Mouse (Mus musculus): Measurements from ENCODE around the gene Cldn3.

Gene Cldn3

GRCm38 (mm10) chr5:135007802-135008571 is 22.0 kb downstream of the Cldn3 start:
- DNase-seq: peak; percentile 47 to 52

- peak; percentile 96 to 97 for DNase-seq
Observed at GRCm38 (mm10) chr5:135008671-135009589, 22.9 kb downstream of the Cldn3 start, which contains the start of gene Abhd11. TSS of gene Abhd11 (plus strand) at chr5:135009152.

- peak; percentile 78 to 83 for DNase-seq
Observed at GRCm38 (mm10) chr5:135009590-135010319, 23.7 kb downstream of the Cldn3 start.

- no peak for DNase-seq
Observed at GRCm38 (mm10) chr5:135010320-135010709, 24.3 kb downstream of the Cldn3 start.

GRCm38 (mm10) chr5:135010841-135011743 is 25.1 kb downstream of the Cldn3 start:
- no peak for DNase-seq

- no peak for DNase-seq
Observed at GRCm38 (mm10) chr5:135011809-135012613, 26.0 kb downstream of the Cldn3 start.

- peak; percentile 85 for DNase-seq
Observed at GRCm38 (mm10) chr5:135012671-135013441, 26.8 kb downstream of the Cldn3 start.

- DNase-seq: peak; percentile 88 to 94
Observed at GRCm38 (mm10) chr5:135015497-135015896, 29.5 kb downstream of the Cldn3 start.

- no peak for DNase-seq
Observed at GRCm38 (mm10) chr5:135016224-135016759, 30.3 kb downstream of the Cldn3 start.

- peak; percentile 92 to 97 for DNase-seq
Observed at GRCm38 (mm10) chr5:135021814-135022213, 35.8 kb downstream of the Cldn3 start.

GRCm38 (mm10) chr5:135023344-135024173 is 37.5 kb downstream of the Cldn3 start, which contains the start of gene Stx1a:
TSS of gene Stx1a (plus strand) at chr5:135023482.
- DNase-seq: peak; percentile 48 to 62

- no peak for DNase-seq
Observed at GRCm38 (mm10) chr5:135024665-135025224, 38.7 kb downstream of the Cldn3 start.

GRCm38 (mm10) chr5:135025899-135026298 is 39.9 kb downstream of the Cldn3 start:
- DNase-seq: no peak

GRCm38 (mm10) chr5:135029007-135029854 is 43.2 kb downstream of the Cldn3 start:
- peak; percentile 75 to 82 for DNase-seq

- no peak for DNase-seq
Observed at GRCm38 (mm10) chr5:135032581-135032980, 46.6 kb downstream of the Cldn3 start.

GRCm38 (mm10) chr5:135034593-135034992 is 48.6 kb downstream of the Cldn3 start:
- no peak for DNase-seq

- DNase-seq: no peak
Observed at GRCm38 (mm10) chr5:135035608-135036359, 49.8 kb downstream of the Cldn3 start.
